ENCODE assay signal across 8 mouse cellular contexts in the genomic region with DNA sequence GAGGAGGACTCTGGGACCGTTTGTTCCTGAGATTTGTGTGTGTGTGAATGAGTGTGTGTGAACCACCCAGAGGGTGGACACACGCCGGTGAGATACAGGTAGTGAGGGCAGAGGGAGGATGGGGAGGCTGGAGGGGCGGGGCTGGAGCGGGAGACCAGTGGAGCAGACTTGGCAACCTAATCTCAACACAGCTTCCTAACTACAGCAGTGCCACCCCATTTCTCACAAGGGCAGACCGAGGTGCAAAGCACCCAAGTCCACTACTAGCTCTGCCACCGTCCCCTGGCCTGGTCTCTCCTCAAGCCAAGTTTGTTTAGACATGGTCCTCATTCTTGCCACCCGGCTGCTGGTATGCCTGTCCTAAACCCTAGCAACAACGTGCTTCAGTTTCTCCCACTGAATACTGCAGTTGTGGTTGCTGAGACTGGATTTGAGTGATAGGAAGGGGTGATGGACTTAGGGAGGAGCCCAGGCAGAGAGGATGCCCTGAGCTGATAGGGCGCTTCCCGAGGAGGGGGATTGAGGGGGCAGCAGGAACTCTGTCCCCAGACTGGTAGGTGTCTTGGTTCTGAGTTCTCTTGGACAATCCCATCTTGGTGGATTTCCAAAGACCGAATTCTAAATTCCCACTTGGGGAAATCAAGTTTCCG. TPM values are rescaled to one million over a fixed set of nuclear protein-coding genes. Genes with fewer than 3 reads are reported as not detected.
DNase-seq lines count a peak whose midpoint lies in the region; ATAC-seq and TF ChIP-seq lines count a peak whose summit lies in the region.

No protein-coding gene starts in this region.

- WGBS in heart, embryonic 12.5 days: 11% methylated on average over 13 of the region's 13 CpGs
- WGBS in hindbrain, embryonic 12.5 days: 28% methylated on average over 13 of the region's 13 CpGs
- 13% methylated on average over 13 of the region's 13 CpGs for WGBS in midbrain, embryonic 13.5 days

- peak overlapping the region; percentile 75 for H3K4me3 ChIP-seq in heart, embryonic 12.5 days
- peak overlapping the region; percentile 86 for H3K4me3 ChIP-seq in cortical plate, adult 2 months (ENCODE audit: insufficient read depth, low read length)
- peak overlapping the region; percentile 90 for H3K4me3 ChIP-seq in hindbrain, embryonic 12.5 days
- H3K4me3 ChIP-seq in midbrain, embryonic 13.5 days (replicated peaks): peak overlapping the region; percentile 91

- intact Hi-C loops in heart, postnatal 25 days (cut with DNase I): no loop called here

- peaks cover 36% of the 10 kb centered on the region for H3K4me1 ChIP-seq in heart, embryonic 12.5 days (replicated peaks)
- 0 out of 2 replicates have a peak, but pooled peaks cover 1% of the 10 kb centered on the region for H3K4me1 ChIP-seq in cortical plate, adult 2 months (ENCODE audit: control insufficient read depth, insufficient read depth, low read length)
- H3K4me1 ChIP-seq in hindbrain, embryonic 12.5 days: peaks cover 43% of the 10 kb centered on the region
- peaks cover 50% of the 10 kb centered on the region for H3K4me1 ChIP-seq in midbrain, embryonic 13.5 days (replicated peaks)

- no peak for TF ChIP-seq POLR2A in cortical plate, adult 2 months (IDR thresholded peaks at IDR 0.05; ENCODE audit: extremely low read depth, insufficient read depth, low read length)

- H3K9ac ChIP-seq in heart, embryonic 12.5 days: peak overlapping the region; percentile 97
- peak overlapping the region; percentile 98 for H3K9ac ChIP-seq in hindbrain, embryonic 12.5 days
- peak overlapping the region; percentile 98 for H3K9ac ChIP-seq in midbrain, embryonic 13.5 days (replicated peaks)

- H3K27ac ChIP-seq in heart, embryonic 12.5 days (ENCODE audit: poor library complexity, severe bottlenecking): peak overlapping the region; percentile 100
- H3K27ac ChIP-seq in cortical plate, adult 2 months (ENCODE audit: insufficient read depth, low read length): peak overlapping the region; percentile 11; the same call in 1 of the 2 replicates
- H3K27ac ChIP-seq in hindbrain, embryonic 12.5 days: peak overlapping the region; percentile 100
- H3K27ac ChIP-seq in midbrain, embryonic 13.5 days: peak overlapping the region; percentile 100

- ATAC-seq in heart, embryonic 12.5 days (ENCODE audit: insufficient number of reproducible peaks, low FRiP score): no peak
- no peak for ATAC-seq in hindbrain, embryonic 12.5 days (ENCODE audit: low FRiP score)
- no peak for ATAC-seq in midbrain, embryonic 13.5 days

- DNase-seq in heart, postnatal 25 days (ENCODE audit: low spot score): no peak
- no peak for DNase-seq in spleen, adult 12 weeks (ENCODE audit: low spot score)
- no peak for DNase-seq in thymus, postnatal 25 days
- no peak for DNase-seq in adrenal gland, postnatal 4 days (ENCODE audit: low spot score in 2 of 2)

- no peaks in the 10 kb centered on the region for H3K27me3 ChIP-seq in heart, embryonic 12.5 days (replicated peaks)
- H3K27me3 ChIP-seq in hindbrain, embryonic 12.5 days: no peaks in the 10 kb centered on the region
- H3K27me3 ChIP-seq in midbrain, embryonic 13.5 days: no peaks in the 10 kb centered on the region

- peak overlapping the region; percentile 94 for H3K4me2 ChIP-seq in heart, embryonic 12.5 days
- peak overlapping the region; percentile 76 for H3K4me2 ChIP-seq in hindbrain, embryonic 12.5 days (replicated peaks)
- H3K4me2 ChIP-seq in midbrain, embryonic 13.5 days (replicated peaks): peak overlapping the region; percentile 74

- H3K36me3 ChIP-seq in heart, embryonic 12.5 days: peaks cover 11% of the 10 kb centered on the region; the same call in 1 of the 2 replicates
- H3K36me3 ChIP-seq in hindbrain, embryonic 12.5 days: peaks cover 13% of the 10 kb centered on the region; the same call in 1 of the 2 replicates
- peaks cover 4% of the 10 kb centered on the region; the same call in 1 of the 2 replicates for H3K36me3 ChIP-seq in midbrain, embryonic 13.5 days

- no peak for TF ChIP-seq CTCF in cortical plate, adult 2 months (IDR thresholded peaks at IDR 0.05; ENCODE audit: extremely low read depth, insufficient read depth, low read length)

- H3K9me3 ChIP-seq in heart, embryonic 12.5 days (replicated peaks): no peaks in the 10 kb centered on the region
- H3K9me3 ChIP-seq in hindbrain, embryonic 12.5 days (replicated peaks): no peaks in the 10 kb centered on the region
- no peaks in the 10 kb centered on the region for H3K9me3 ChIP-seq in midbrain, embryonic 13.5 days

RNA-seq across cellular contexts. Expression of a gene that starts 2.5 kb away (rescaled TPM):
- polyA plus RNA-seq in heart, embryonic 12.5 days (2016; fragmentation: Nextera tagmentation; extraction: Ambion mirVana): 11.5 TPM in 2 replicates
- total RNA-seq in heart, postnatal 25 days (2021): 1 to 10 TPM; 9.5 to 9.7 TPM
- 17.0 and 18.6 TPM in 2 replicates for polyA plus RNA-seq in cortical plate, adult 2 months (2012; rRNA removed)
- 19.5 and 19.6 TPM in 2 replicates for polyA plus RNA-seq in hindbrain, embryonic 12.5 days (2016; fragmentation: Nextera tagmentation; extraction: Ambion mirVana)
- polyA plus RNA-seq in midbrain, embryonic 13.5 days (2015; fragmentation: Nextera tagmentation; extraction: Ambion mirVana): 18.2 and 18.5 TPM in 2 replicates
- 10 to 100 TPM; 50.9 to 51.1 TPM for total RNA-seq in adrenal gland, postnatal 4 days (2021)

RNA-seq across cellular contexts. Expression of a gene that starts 19.0 kb away (rescaled TPM):
- 3.4 and 3.8 TPM in 2 replicates for polyA plus RNA-seq in heart, embryonic 12.5 days (2016; fragmentation: Nextera tagmentation; extraction: Ambion mirVana)
- not detected for total RNA-seq in heart, postnatal 25 days (2021)
- polyA plus RNA-seq in cortical plate, adult 2 months (2012; rRNA removed): 72.3 and 81.3 TPM in 2 replicates
- 14.4 and 15.0 TPM in 2 replicates for polyA plus RNA-seq in hindbrain, embryonic 12.5 days (2016; fragmentation: Nextera tagmentation; extraction: Ambion mirVana)
- polyA plus RNA-seq in midbrain, embryonic 13.5 days (2015; fragmentation: Nextera tagmentation; extraction: Ambion mirVana): 26.8 and 28.5 TPM in 2 replicates
- total RNA-seq in adrenal gland, postnatal 4 days (2021): 1 to 10 TPM; 4.4 to 4.5 TPM

RNA-seq across cellular contexts. Expression of a gene that starts 19.4 kb away (rescaled TPM):
- 61.4 and 64.9 TPM in 2 replicates for polyA plus RNA-seq in heart, embryonic 12.5 days (2016; fragmentation: Nextera tagmentation; extraction: Ambion mirVana)
- total RNA-seq in heart, postnatal 25 days (2021): 10 to 100 TPM in 1 of 2 experiments, 1 to 10 TPM in 1; 9.7 to 10.1 TPM
- polyA plus RNA-seq in cortical plate, adult 2 months (2012; rRNA removed): 6.5 and 7.1 TPM in 2 replicates
- 50.7 and 54.5 TPM in 2 replicates for polyA plus RNA-seq in hindbrain, embryonic 12.5 days (2016; fragmentation: Nextera tagmentation; extraction: Ambion mirVana)
- polyA plus RNA-seq in midbrain, embryonic 13.5 days (2015; fragmentation: Nextera tagmentation; extraction: Ambion mirVana): 21.4 and 26.4 TPM in 2 replicates
- 10 to 100 TPM; 18.5 to 20.2 TPM for total RNA-seq in adrenal gland, postnatal 4 days (2021)

RNA-seq across cellular contexts. Expression of a gene that starts 20.0 kb away (rescaled TPM):
- 1.7 and 2.1 TPM in 2 replicates for polyA plus RNA-seq in heart, embryonic 12.5 days (2016; fragmentation: Nextera tagmentation; extraction: Ambion mirVana)
- 1 to 10 TPM; 2.8 to 3.0 TPM for total RNA-seq in heart, postnatal 25 days (2021)
- 2.8 and 3.7 TPM in 2 replicates for polyA plus RNA-seq in cortical plate, adult 2 months (2012; rRNA removed)
- polyA plus RNA-seq in hindbrain, embryonic 12.5 days (2016; fragmentation: Nextera tagmentation; extraction: Ambion mirVana): 2.0 and 3.6 TPM in 2 replicates
- 0.39 and 1.7 TPM in 2 replicates for polyA plus RNA-seq in midbrain, embryonic 13.5 days (2015; fragmentation: Nextera tagmentation; extraction: Ambion mirVana)
- total RNA-seq in adrenal gland, postnatal 4 days (2021): under 1 TPM; 0.37 to 0.56 TPM

RNA-seq across cellular contexts. Expression of a gene that starts 51.6 kb away (rescaled TPM):
- polyA plus RNA-seq in heart, embryonic 12.5 days (2016; fragmentation: Nextera tagmentation; extraction: Ambion mirVana): 8.5 and 10.1 TPM in 2 replicates
- 1 to 10 TPM; 2.2 to 3.0 TPM for total RNA-seq in heart, postnatal 25 days (2021)
- 0.40 and 0.61 TPM in 2 replicates for polyA plus RNA-seq in cortical plate, adult 2 months (2012; rRNA removed)
- polyA plus RNA-seq in hindbrain, embryonic 12.5 days (2016; fragmentation: Nextera tagmentation; extraction: Ambion mirVana): 3.0 and 3.5 TPM in 2 replicates
- 0.82 and 0.89 TPM in 2 replicates for polyA plus RNA-seq in midbrain, embryonic 13.5 days (2015; fragmentation: Nextera tagmentation; extraction: Ambion mirVana)
- 1 to 10 TPM; 4.3 to 4.9 TPM for total RNA-seq in adrenal gland, postnatal 4 days (2021)

Comparison
In these comparisons a context has a peak if more than half of its experiments do, and no peak if none do; other contexts are left out.
1. H3K27ac ChIP-seq: peak in every context shown above with its lines; median percentile 100 in heart, embryonic 12.5 days; 100 in hindbrain, embryonic 12.5 days; 100 in midbrain, embryonic 13.5 days; 11 in cortical plate, adult 2 months.